Mouse (Mus musculus): ENCODE measurements around the gene Grin2b.
"Not testable (repeated sequence)": the region's sequence is repeated elsewhere in the genome, so short reads cannot be mapped to it uniquely, and the experiment has no call there.

The Grin2b gene

DNA sequence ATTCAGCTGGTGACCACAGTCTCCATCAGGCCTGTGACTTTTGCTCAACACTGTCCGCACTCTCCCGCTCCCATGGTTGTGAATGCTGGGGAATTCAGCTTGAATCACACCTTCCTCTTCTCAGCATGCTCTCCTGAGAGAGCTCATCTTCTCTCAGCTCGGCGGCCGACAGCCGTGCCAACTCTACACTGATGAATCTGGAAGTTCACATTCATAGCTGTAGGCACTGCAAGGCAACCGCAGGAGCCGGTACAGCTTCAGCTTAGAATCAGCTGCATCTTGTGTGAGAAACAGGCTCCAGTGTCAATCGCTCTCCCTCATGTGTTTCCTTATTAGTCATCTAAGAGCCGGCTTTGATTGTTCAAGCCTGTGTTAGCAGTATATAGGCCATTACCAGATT is 272.9 kb downstream of the Grin2b start:
- no peak for DNase-seq (ENCODE audit: low spot score)

DNA sequence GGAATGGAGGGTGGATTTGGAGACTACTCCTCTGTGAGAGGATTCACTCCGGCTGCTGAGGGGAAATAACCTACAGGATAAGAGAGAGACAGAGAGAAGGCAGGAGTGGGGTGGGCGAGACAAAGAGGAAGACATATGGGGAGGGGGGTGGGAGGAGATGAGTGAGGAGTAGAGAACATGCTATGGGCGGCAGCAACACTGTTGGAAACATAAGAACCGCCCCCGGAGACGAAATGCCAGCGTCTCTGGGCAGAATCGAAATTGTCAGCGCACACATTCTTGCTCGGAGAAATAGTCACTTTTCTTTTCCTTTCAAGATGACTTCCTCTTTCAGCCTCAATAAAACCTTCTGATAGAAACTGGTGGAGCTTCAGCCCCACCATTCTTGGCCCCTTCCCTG is 274.1 kb downstream of the Grin2b start:
- DNase-seq (ENCODE audit: low spot score) = peak; percentile 50

DNA sequence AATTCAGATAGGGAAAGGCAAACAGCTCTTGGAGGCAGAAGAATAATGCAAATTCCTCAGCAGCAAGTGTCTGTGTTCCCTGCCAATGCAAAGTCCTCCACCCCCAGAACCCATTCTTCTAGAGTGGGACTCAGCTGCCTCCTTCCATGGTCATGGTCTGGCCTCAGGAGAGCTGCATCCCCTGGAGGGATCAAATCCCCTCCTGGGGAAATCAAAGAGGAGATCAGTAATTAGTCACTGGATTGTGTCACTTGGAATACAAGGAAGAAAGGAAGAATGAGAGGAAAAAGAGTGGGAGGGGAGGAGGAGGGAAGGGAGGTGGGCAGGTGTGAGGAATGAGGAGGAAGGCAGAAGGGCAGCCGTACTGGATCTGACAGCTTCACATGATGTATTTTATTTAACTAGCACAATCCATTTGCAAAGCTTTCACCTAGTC is 278.5 kb downstream of the Grin2b start:
- no peak for DNase-seq (ENCODE audit: low spot score)

DNA sequence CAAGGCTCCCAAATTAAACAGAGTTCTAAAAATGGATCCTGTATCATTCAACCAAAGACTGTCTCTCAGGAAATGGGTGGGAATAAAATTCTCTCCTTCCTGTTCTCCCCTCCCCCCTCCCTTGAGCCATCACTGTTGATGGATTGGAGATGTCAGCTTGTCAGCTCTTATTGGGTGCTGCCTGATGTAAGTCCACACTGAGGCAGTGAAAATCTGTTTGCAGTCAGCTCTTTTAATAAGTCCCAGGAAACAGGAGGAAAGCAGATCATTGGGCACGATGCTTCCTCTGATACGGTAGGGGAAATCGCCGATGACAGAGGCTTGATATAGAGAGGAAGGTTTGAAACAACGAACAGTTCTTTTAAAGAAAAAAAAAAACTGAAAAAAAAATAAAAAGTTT is 290.7 kb downstream of the Grin2b start:
- no peak for DNase-seq (ENCODE audit: low spot score)

DNA sequence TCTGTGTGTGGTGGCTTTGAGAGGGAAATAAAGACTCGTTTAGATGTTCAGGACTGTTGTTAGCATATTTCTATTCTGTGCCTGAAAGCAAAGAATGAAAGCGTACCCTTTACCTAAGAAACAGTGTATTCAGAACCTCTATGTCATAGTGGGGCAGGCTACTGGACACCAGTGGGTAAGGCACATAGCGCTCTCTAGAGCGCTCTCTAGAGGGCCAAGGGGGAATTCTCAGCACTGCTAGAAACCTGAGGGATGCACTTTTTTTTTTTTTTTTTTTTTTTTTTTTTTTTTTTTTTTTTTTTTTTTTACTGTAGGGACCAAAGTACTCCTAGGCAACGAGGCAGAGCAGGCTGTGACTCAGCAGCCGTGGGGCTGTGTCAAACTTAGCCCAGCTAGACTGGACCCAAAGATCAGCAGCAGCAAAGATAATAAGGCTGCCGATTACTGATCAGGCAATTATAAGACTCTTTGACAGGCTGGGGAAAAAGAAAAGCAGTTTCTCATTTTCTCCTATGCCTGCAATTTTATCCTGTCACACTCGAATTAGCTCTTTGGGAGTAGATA is 297.1 kb downstream of the Grin2b start:
- DNase-seq (ENCODE audit: low spot score) = no peak

DNA sequence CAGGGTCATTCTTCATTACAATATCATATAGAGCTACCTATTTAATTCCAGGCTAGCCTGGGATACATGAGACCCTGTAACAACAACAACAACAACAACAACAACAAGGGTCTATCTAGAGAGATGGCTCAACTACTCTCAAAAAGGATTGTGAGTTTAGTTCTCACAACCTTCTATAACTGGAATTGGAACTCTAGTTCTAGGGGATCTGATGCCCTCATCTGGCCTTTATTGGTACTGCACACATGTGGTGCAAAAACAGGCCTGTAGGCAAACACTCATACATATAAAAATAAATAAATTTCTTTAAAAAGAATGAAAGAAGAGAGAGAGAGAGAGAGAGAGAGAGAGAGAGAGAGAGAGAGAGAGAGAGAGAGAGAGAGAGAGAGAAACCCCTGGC is 298.7 kb downstream of the Grin2b start:
- DNase-seq (ENCODE audit: low spot score) = no peak

DNA sequence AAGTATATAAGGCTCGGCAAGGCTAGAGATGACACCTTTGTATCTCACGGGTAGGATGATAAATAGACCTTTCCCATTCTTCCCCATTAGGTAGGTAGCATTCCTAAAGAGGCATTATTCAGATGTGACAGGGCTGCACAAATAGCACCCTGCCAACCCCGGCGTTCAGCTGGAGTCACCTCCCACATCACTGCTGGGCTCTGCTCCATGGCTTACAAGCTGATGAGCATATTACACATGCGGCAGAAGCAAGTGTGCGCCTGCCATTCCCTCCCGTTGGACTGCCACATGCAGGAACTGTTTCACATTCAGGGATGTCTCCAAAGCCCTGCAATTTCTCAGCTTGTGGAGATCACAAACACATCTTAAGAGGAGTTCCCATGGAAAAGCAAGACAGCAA is 307.5 kb downstream of the Grin2b start:
- DNase-seq (ENCODE audit: low spot score) = peak; percentile 66

DNA sequence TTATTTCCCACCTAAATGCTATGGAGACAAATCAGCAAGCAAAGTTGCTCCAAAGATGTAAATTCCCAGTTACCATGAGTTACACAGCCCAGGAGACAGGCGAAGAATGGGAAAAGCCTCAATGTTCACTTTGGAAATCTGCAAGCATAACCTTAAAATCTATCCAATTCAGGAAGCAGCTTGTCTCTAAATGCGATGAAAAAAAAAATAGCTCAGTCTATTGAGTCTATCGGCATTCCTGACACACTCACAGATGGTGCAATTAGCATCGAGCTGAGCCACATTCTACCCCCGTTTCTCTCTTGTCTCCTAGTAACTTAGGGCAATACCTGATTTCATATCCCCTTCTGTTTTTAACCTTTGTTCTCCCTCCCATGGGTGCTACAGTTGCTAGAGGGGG is 309.3 kb downstream of the Grin2b start:
- DNase-seq (ENCODE audit: low spot score) = no peak

DNA sequence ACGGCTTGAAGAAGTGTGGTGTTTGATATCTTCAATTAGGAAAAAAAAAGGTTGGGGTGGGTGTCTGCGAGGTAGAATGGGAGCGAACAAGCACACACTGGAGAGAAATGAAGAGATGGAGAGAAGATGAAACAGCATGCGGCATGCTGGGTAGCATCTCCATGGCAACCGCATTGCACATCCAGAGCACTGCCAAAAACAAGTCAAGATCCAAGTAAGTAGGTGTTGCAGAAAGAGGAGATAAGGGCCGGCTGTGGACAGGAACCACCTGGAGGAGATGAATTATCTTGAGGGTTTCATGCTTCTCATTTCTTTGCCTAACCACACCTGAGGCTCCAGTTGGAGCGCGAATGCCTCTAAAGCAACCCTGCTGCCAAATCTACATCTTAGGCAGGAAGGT is 313.8 kb downstream of the Grin2b start:
- peak; percentile 66 for DNase-seq (ENCODE audit: low spot score)

DNA sequence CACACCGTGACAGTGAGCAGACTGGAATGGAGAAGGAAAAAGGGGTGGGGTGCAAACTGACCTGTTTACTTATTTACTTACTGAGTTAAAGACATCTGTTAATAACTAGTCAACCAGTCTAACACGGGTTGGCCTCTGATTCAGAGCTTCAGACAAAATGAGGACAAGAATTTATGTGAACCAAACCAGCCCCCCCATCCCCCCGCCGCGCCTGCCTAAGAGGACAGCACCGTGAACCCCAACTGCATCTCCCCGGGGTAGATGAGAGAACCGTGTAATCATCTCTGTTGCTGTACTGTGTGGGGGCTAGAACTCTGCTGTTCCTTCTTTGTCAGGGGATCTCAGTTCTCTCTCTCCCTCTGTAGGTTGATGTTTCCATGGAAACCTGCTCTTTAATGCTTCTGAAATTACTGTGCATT is 319.1 kb downstream of the Grin2b start:
- no peak for DNase-seq (ENCODE audit: low spot score)

DNA sequence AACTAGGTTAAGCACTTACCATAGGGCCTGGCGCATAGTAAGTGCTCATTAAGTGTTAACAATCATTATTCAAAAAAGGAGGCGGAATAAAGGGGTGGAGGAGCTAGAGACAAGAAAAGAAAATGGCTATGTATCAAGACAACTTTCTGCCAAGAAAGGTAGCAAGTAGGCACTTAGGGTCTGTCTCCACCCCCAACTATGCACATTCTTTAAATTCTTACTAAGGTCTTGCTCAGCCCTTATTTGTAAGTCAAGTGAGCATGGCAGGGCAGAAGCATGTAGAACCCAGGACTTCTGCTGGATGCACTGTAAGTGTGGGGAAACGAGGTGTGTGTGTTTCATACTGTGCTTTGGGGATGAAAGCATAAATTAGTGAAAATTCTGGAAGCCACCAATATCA is 329.6 kb downstream of the Grin2b start:
- no peak for DNase-seq (ENCODE audit: low spot score)

DNA sequence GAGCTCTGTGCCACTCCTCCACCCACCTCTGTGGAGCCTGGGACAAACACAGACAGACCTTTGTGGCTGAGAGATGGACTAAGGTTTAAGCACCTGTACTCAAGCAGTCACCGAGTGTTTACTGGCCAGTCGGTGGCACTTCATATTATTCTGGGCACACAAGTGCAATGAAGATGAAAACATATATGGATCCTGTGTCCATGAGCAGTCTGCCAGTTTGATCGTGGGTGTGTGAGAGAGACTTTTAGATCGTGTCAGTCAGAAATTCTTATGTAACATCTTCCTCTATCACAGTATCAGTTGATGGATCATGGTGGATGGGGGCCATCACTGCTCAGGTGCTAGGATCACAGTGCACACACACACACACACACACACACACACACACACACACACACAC is 337.0 kb downstream of the Grin2b start:
- no peak for DNase-seq (ENCODE audit: low spot score)

DNA sequence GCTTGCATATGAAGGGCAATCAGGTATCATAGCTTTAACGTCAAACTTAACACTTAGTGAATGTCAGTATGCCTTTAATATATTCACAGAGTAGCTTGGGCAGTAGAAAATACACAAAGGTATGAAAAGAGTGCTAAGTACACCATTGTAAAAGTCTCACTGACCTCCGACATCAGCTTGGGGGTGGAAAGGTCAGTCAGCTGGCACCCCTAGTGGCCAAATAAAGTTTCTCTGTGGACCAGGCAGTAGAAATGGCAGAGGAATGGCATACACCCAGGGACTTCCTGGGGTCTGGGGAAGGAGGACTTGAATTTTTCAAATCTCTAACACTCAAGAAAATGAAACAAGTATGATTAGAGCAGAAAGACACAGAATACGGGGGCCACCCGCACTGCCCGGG is 339.8 kb downstream of the Grin2b start:
- no peak for DNase-seq (ENCODE audit: low spot score)

DNA sequence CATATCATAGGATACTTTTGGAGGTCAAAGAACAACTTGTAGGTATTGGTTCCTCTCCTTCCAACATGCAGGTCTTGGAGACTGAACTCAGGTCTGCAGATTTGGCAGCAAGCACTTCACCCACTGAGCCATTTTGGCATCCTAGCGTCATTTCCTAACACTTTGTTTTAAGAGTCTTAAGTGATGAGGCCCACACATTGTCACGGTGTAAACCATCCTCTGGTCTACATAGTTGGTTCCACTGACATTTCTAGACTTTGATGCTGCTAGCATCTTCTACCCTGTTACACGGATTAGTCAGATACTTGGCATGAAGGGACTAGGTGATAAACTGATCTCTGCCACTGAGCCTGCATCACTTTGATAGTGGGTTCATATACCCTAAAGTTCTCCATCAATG is 341.3 kb downstream of the Grin2b start:
- DNase-seq (ENCODE audit: low spot score) = no peak

DNA sequence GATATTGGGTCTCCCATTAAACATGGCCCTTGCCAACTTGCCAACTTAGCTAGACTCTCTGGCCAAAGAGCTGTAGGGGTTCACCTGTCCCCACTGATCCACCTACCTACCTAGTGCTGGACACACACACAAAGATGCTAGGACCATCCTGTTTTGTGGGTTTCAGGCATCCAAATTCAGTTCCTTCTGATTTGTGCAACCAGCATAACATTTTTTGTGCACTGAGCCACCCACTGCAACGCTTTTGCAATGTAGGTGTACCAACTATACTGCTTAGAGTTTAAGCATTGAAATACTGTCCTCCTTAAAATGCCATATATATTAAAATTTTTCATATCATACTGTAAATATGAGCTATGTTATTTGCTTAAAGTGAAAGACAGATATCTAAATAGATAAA is 342.3 kb downstream of the Grin2b start:
- DNase-seq (ENCODE audit: low spot score) = no peak

DNA sequence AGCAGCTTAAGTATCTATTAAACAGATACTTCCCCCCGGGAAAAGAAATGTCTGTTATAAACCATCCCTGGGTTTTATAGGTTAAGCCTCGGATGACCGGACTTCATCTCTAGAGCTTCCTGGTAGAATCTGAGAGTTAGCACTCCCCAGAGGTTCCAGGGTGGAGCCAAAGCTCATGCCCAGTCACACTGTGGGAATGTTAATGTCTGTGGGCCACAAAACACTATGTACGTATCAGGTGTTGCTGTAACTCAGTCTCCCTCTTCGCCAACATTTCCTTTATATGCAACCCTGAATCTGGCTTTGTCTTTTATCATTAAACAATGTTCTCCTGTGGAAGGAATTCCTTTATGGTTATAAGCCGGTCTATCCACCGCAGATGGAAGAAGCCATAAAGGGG is 343.9 kb downstream of the Grin2b start:
- DNase-seq (ENCODE audit: low spot score) = no peak

DNA sequence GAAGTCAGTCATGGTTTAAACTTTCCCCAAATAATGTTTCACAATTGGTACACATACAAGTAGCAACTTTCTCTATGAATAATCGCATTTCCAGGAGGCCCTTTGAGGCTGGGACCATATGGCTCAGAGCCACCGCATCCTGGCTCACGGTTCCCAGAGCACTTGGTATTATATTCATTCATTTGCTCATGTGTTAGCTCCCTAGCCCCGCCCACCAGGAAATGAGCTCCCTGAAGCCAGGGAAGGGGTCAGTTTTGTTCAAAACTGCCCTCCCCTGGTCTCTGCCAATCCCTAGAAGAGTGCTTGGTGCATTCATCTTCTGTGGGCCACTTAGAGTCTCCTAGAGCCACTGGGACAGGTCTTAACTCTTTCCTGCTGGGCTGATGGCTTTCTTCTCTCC is 344.3 kb downstream of the Grin2b start:
- DNase-seq (ENCODE audit: low spot score) = no peak

DNA sequence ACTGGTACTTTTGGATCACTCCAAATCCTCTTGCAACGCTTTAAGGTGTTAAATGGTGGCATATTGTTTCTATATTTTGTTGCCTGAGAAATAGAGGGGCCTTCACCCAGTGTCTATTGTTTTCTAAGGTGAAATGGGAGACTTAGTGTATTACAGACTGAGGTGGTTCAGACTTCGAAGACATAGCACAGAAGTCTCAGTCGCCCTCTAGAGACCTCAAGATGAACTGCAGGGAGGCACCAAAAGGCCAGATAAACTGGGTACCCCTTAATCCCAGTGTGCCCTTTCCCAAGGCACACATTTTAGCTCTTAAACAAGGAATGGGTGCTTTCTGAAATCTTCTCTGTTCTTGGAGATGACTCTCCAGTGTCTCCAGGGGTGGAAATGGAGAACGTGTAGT is 345.4 kb downstream of the Grin2b start:
- no peak for DNase-seq (ENCODE audit: low spot score)

DNA sequence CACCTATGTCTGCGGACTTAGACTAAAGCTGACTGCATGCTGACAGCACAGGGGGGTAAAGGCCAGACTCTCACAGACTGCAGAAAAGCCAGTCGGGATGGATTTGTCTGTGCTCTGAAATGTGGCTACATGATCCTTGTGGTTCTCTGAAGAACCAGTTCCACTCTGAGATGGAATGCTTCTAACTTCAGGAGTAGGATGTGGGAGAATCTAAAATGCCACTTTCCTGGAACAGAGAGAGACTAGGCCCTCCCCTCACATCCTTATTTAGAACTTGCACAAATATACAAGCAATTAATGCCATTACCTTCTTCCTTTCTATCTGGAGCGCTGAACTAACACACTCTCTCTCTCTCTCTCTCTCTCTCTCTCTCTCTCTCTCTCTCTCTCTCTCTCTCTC is 346.0 kb downstream of the Grin2b start:
- DNase-seq (ENCODE audit: low spot score) = no peak

DNA sequence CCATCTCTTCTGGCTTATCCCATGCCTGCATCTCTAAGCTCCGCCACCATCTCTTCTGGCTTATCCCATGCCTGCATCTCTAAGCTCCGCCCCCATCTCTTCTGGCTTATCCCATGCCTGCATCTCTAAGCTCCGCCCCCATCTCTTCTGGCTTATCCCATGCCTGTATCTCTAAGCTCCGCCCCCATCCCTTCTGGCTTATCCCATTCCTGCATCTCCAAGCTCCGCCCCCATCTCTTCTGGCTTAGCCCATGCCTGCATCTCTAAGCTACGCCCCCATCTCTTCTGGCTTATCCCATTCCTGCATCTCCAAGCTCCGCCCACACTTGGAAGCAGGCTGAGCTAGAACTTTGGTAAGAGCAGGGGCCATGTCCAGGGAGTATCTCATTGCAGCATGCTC is 346.5 kb downstream of the Grin2b start:
- DNase-seq (ENCODE audit: low spot score) = not testable (repeated sequence)

DNA sequence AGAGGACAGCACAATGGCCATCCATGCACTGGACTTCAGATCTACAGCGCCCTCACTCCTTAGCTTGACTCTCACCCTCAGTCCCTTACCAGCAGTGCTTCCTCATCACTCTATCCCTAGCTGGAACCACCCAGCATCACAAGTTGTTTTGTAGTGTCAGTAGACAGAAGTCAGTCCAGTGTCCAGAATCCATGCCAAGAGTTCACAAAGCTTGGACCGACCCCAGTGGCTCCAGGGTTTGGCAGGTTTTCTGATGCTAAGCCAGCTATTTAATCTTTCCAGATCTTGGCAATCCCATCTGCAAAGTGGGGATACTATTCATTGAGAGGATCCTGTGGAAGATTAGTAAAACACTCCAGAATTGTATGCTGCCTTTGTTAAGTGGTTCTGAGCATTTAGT is 355.9 kb downstream of the Grin2b start:
- DNase-seq (ENCODE audit: low spot score) = no peak

DNA sequence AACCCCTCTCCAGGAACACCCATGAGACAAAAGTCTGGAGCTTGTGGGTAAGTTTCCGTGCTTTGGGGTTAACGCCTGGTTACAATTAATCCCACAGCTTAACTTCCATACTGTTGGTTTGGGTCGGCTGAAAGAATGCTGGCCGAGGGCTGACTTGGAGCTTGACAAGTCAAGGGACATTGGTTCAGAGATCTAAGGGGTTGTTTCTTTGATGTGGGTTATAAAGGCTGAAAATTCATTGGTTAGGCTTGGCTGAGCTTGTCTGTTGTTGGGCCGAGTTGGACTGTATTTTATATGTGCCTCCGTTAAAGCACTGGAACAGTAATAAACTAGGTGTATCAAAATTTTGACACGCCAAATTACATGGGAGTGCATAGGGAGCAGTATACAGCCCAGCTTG is 359.6 kb downstream of the Grin2b start:
- DNase-seq (ENCODE audit: low spot score) = no peak

DNA sequence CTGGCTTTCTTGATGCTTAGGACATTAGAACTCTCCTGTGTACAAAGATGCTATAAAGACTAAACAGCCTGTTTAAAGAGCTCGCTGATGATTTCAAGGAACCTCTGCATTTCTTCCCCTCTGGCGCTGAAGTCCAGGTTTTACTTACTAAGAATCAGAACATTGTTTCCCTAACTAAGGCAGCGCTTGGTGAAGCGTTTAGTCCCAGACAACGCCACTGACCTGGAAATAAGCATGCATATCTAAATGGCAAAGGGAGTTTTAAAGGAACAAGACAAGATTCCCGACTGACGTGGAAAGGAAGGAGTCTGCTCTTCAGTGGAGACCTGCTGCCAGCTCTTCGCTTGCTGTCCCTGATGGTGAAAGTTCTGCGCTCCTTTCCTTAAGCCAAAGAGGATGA is 367.9 kb downstream of the Grin2b start:
- DNase-seq (ENCODE audit: low spot score) = no peak

DNA sequence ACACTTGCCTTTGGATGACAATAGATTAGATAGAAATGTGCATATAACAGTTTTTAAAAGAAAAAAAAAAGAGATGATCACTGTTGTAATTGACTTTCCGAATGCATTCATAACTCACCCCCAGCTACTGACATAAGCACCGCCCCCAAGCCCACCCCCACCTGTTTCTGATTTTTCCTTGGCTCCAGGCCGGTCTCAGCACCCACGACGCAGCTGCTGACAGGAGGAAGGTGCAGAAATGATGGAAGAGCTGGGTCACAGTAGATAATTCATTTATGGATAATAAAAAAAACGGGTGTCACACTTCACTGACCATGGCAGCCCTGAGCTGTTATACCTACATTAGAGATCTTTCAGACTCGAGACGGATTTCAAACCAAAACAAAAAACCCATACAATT is 373.4 kb downstream of the Grin2b start:
- no peak for DNase-seq (ENCODE audit: low spot score)

Data from left cerebral cortex, adult 11 months (tissue).